Mouse (Mus musculus): ENCODE data around the gene Nmnat3. TPM values are rescaled to one million over a fixed set of nuclear protein-coding genes. Genes with fewer than 3 reads are reported as not detected.

Nmnat3 gene
- total and polyA plus RNA-seq, 3 experiments, result 8.1 to 9.3 (median 9.2) TPM

- Histone ChIP-seq H3K4me1 (ENCODE audit: control insufficient read depth in 1 of 2, insufficient read depth in 2 of 2) (peaks cover 0 to 28% of the 10 kb centered on the region in 2 experiments; a peak in 2 of 4 replicates), H3K36me3 (replicated peaks in 1 of 2; ENCODE audit: control insufficient read depth in 1 of 2, insufficient read depth in 1 of 2, low read length in 1 of 2) (peaks cover 0 to 42% of the 10 kb centered on the region in 2 experiments), H3K4me2 (ENCODE audit: insufficient read depth, low read depth, poor library complexity, severe bottlenecking) (no peak overlapping the region), H3K79me2 (replicated peaks; ENCODE audit: control insufficient read depth, extremely low read depth, insufficient read depth, poor library complexity, severe bottlenecking) (no peaks in the 10 kb centered on the region), H3K27me3 (replicated peaks) (no peaks in the 10 kb centered on the region), H3K9me3 (replicated peaks; ENCODE audit: low read length) (no peaks in the 10 kb centered on the region), H3K27ac (ENCODE audit: insufficient read depth, low read depth) (no peak overlapping the region), H3K4me3 (replicated peaks in 1 of 3; ENCODE audit: low read depth in 2 of 3, low read length in 2 of 3, poor library complexity in 1 of 3) (no peak overlapping the region), H3K9ac (ENCODE audit: insufficient read depth, low read depth) (no peak overlapping the region)
- DNase-seq (ENCODE audit: extremely low read depth), result no peak
- dilution Hi-C loops (cut with MboI; ENCODE audit: extremely low pct_ligation_motif_present, extremely low pct_unique_long_range_greater_than_20kb, low sequenced_read_pairs) (no loop called here), in situ Hi-C loops (cut with MboI; ENCODE audit: low pct_ligation_motif_present, low pct_unique_long_range_greater_than_20kb, low sequenced_read_pairs) (no loop called here)
- TF ChIP-seq POLR2AphosphoS2 (IDR thresholded peaks at IDR 0.05; ENCODE audit: low read depth, low read length), result no peak
- TF ChIP-seq CTCF (conservative IDR thresholded peaks at IDR 0.05 in 1 of 2, IDR thresholded peaks at IDR 0.05 in 1 of 2; ENCODE audit: low read depth in 2 of 2, low read length in 2 of 2), result no peak
Observed at GRCm38 (mm10) chr9:98350318-98351144, 63.3 kb downstream of the Nmnat3 start.

GRCm38 (mm10) chr9:98352332-98352731 lies 65.1 kb downstream of the Nmnat3 start:
- peaks cover 4 to 40% of the 10 kb centered on the region in 2 experiments for H3K4me1 ChIP-seq (ENCODE audit: control insufficient read depth in 1 of 2, insufficient read depth in 2 of 2)
- H3K27me3 ChIP-seq (replicated peaks), result no peaks in the 10 kb centered on the region
- no peak overlapping the region for H3K4me2 ChIP-seq (ENCODE audit: insufficient read depth, low read depth, poor library complexity, severe bottlenecking)
- DNase-seq (ENCODE audit: extremely low read depth), result no peak
- TF ChIP-seq EP300 (IDR thresholded peaks at IDR 0.05; ENCODE audit: low read length) (no peak), MAX (IDR thresholded peaks at IDR 0.05; ENCODE audit: low read length) (no peak), CHD2 (IDR thresholded peaks at IDR 0.05; ENCODE audit: low read length) (no peak), CTCF (conservative IDR thresholded peaks at IDR 0.05 in 1 of 2, IDR thresholded peaks at IDR 0.05 in 1 of 2; ENCODE audit: low read depth in 2 of 2, low read length in 2 of 2) (no peak), ELF1 (IDR thresholded peaks at IDR 0.05; ENCODE audit: low read depth, low read length) (no peak), E2F4 (IDR thresholded peaks at IDR 0.05; ENCODE audit: insufficient replicate concordance, low read depth, low read length) (no peak), ETS1 (conservative IDR thresholded peaks at IDR 0.05; ENCODE audit: low read depth, low read length) (no peak), USF2 (conservative IDR thresholded peaks at IDR 0.05; ENCODE audit: low read depth, low read length) (no peak), ZMIZ1 (IDR thresholded peaks at IDR 0.05; ENCODE audit: low read depth, low read length) (no peak), ZNF384 (IDR thresholded peaks at IDR 0.05; ENCODE audit: low read depth, low read length) (no peak), NELFE (IDR thresholded peaks at IDR 0.05; ENCODE audit: low read depth, low read length) (no peak), MAFK (IDR thresholded peaks at IDR 0.05; ENCODE audit: insufficient replicate concordance, low read length) (no peak), BHLHE40 (IDR thresholded peaks at IDR 0.05; ENCODE audit: low read depth, low read length) (no peak), KAT2A (IDR thresholded peaks at IDR 0.05; ENCODE audit: insufficient replicate concordance, low read length) (no peak), ZC3H11A (IDR thresholded peaks at IDR 0.05; ENCODE audit: low read depth, low read length) (no peak), RCOR1 (conservative IDR thresholded peaks at IDR 0.05; ENCODE audit: low read depth, low read length) (no peak), ZKSCAN1 (IDR thresholded peaks at IDR 0.05; ENCODE audit: borderline replicate concordance, low read depth, low read length) (no peak), CHD1 (IDR thresholded peaks at IDR 0.05; ENCODE audit: low read depth, low read length) (no peak), JUN (IDR thresholded peaks at IDR 0.05; ENCODE audit: insufficient read depth, low read depth, low read length) (no peak), GABPA (IDR thresholded peaks at IDR 0.05; ENCODE audit: insufficient replicate concordance, low read depth, low read length) (no peak)
- H3K9ac ChIP-seq (ENCODE audit: insufficient read depth, low read depth), result no peak overlapping the region
- peaks cover 0 to 29% of the 10 kb centered on the region in 2 experiments for H3K36me3 ChIP-seq (replicated peaks in 1 of 2; ENCODE audit: control insufficient read depth in 1 of 2, insufficient read depth in 1 of 2, low read length in 1 of 2)
- H3K79me2 ChIP-seq (replicated peaks; ENCODE audit: control insufficient read depth, extremely low read depth, insufficient read depth, poor library complexity, severe bottlenecking), result no peaks in the 10 kb centered on the region
- no peak overlapping the region for H3K27ac ChIP-seq (ENCODE audit: insufficient read depth, low read depth)
- dilution Hi-C loops (cut with MboI; ENCODE audit: extremely low pct_ligation_motif_present, extremely low pct_unique_long_range_greater_than_20kb, low sequenced_read_pairs) (no loop called here), in situ Hi-C loops (cut with MboI; ENCODE audit: low pct_ligation_motif_present, low pct_unique_long_range_greater_than_20kb, low sequenced_read_pairs) (no loop called here)
- no peaks in the 10 kb centered on the region for H3K9me3 ChIP-seq (replicated peaks; ENCODE audit: low read length)
- H3K4me3 ChIP-seq (replicated peaks in 1 of 3; ENCODE audit: low read depth in 2 of 3, low read length in 2 of 3, poor library complexity in 1 of 3), result no peak overlapping the region

Measured in CH12.LX (cell line).